ENCODE assay signal across 8 mouse cellular contexts in genomic region chr16:93286816-93287215, GRCm38 (mm10).
"Had no signal": no experiment of that assay in that cellular context is flagged by ENCODE, and none has a peak within 500 bp of the region (broad histone marks: within the 10 kb centered on the region; RNA-seq: fewer than 3 reads in every experiment).

No protein-coding gene starts in this region.

- DNase-seq: liver, postnatal 0 days; lung, adult 2 months; lung, postnatal 14 days; lung, postnatal 36 days; right cerebral cortex, postnatal 14 days; thymus, adult 2 months; thymus, postnatal 25 days; thymus, postnatal 4 days had no signal
